Mouse (Mus musculus) bone marrow macrophage, adult 2 months (primary cell): ENCODE measurements at regions not wholly inside any gene's neighbourhood (a gene's known extent, or its start where the extent isn't known, plus 50 kb on each side); places are given as distances from the start of the nearest gene placed in this dataset.

Source experiments
- CTCF ChIP-seq: IDR thresholded peaks from 2 replicates; pipeline ENCODE4 v1.5.1; 2012; ENCODE audit warnings: low read depth, mild to moderate bottlenecking, low read length, moderate library complexity
- POLR2A ChIP-seq: IDR thresholded peaks from 2 replicates; pipeline ENCODE4 v1.6.1; 2012; ENCODE audit warnings: mild to moderate bottlenecking, low read depth, low read length, borderline replicate concordance

GRCm38 (mm10) chr8:78107339-78107738 lies 105.8 kb upstream of the Ttc29 start:
- no peak for TF ChIP-seq CTCF
- TF ChIP-seq POLR2A, result no peak
